Mouse (Mus musculus) right cerebral cortex, adult 18-20 months (tissue): ENCODE results near the gene Rnf113a2.

ENCODE experiments used
- DNase-seq: peaks from one replicate; pipeline ENCODE4 v3.0.0; 2022; ENCODE audit warnings: mixed read lengths

Rnf113a2 gene

DNA sequence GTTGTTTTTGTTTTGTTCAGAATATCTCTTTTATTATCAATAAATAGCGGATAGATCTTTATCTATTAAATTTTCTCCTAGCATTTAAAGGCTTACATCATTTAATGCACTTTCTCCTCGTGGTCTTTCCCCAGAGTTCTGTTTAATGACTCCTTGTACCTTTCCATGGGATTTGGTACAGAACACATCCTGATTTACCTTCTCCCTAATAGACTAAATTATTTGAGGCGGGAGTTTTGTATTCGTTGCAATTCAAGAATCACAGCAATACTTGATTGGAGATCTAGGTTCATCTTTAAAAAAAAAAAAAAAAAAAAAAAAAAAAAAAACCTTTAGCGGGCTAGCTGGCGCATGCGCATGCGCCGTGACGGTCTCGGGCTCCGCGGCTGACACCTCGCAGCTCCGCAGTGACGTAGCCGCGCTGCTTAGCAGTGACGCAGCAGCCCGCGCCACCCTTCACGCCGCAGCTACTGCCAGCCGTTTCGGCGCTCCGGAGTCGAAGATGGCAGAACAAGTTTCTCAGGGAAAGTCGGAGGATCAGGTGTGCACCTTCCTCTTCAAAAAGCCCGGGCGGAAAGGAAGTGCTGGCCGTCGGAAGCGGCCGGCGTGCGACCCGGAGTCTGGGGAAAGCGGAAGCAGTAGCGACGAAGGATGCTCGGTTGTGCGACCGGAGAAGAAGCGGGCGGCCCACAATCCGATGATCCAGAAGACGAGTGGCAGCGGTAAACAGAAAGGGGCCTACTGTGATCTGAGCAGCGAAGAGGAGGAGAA, at the start of gene Rnf113a2:
Gene Rnf113a2 (plus strand): TSS at position 363 of the 771 bp plus-strand sequence.
- DNase-seq, result peak; percentile 89

GRCm38 (mm10) chr12:84371647-84372046, 45.3 kb upstream of the Rnf113a2 start:
- DNase-seq, result no peak

- DNase-seq, result no peak
Observed at GRCm38 (mm10) chr12:84373831-84374481, 43.0 kb upstream of the Rnf113a2 start.

- no peak for DNase-seq
Observed at GRCm38 (mm10) chr12:84382369-84382768, 34.6 kb upstream of the Rnf113a2 start.

GRCm38 (mm10) chr12:84384644-84385081, 32.3 kb upstream of the Rnf113a2 start:
- DNase-seq, result no peak

DNA sequence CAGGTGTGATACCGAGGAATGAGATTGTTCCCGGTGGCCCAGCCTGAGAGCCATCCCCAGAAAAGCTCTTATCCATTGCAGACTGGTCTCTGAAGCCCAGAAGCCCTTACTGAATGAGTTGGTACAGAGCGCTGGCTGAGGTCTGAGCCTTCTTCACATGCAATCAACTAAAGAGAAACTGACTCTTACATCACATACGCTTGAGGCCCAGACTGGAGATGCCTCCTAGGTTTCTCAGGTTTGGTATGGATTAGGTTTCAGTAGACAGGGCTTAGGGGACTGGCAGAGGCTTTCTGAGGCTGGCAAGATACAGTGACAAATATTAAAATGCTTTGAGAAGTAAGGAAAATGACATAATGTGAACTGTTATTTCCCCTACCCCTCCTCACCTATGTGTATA, 31.6 kb upstream of the Rnf113a2 start:
- no peak for DNase-seq

GRCm38 (mm10) chr12:84388097-84388496, 28.9 kb upstream of the Rnf113a2 start:
- no peak for DNase-seq

DNA sequence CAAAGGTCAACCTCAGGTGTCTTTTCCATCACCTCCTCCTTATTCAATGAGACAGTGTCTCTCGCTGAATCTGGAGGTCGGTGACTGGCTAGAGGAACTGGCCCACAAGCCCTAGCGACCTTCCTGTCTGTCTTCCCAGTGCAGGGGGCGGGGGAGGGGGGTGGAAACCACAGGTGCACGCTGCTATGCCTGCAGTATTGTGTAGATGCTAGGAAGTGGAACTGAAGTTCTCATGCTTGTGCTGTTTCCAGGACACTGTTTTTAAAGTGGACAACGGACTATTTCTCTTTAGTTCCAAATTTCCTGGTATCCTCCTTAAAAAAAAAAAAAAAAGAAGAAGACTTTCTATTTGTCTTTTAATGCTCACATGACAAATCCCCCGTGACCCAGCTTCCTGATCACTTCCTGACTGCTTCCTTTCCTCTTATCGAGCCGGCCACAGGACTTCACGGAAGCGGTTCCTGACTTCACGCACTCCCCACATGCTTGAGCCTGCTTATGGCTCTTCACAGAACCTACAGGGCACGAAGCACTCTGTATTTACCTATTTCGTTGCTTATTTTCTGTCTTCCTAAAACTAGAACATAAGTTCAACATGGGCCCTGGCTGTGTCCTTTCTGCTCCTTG, 28.1 kb upstream of the Rnf113a2 start:
- DNase-seq, result no peak

DNA sequence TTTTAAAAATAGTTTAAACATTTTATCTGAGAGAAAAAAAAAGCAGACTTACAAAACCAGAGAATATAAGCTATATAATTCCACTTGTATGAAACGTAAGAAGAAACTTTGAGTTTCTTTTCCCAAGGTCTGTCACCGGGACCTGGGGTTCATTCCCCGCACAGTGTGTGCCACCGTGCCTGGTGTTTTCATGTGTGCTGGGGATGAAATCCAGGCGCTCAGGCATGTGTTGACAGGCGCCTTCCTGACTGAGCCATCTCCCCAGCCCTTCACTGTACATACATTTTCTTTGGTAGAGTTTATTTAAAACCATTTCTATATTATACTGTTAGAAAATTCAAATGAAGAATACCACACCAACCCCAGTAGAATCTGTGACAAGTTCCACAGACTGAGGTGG, 26.7 kb upstream of the Rnf113a2 start:
- DNase-seq, result no peak

DNA sequence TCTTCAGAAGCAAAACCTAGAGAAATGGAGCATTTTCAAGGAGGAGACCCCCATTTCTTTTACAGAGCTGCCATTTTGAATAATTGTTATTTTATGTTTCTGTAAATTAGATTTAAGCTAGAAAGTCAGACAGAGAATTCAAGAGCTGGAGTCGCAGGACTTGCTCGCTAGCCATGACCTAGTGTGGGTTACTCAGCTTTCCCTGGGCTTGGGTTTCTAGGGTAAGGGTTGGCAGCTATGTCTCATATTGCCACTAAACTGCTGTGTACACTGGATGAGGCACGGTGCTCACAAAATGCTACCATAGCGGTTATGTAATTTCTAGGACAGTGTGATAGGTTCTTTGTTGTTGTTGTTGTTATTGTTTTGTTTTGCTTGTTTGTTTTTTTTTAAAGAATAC, 24.3 kb upstream of the Rnf113a2 start:
- no peak for DNase-seq

GRCm38 (mm10) chr12:84393847-84394246, 23.1 kb upstream of the Rnf113a2 start:
- no peak for DNase-seq

- DNase-seq, result no peak
Observed at GRCm38 (mm10) chr12:84396947-84397679, 19.9 kb upstream of the Rnf113a2 start.

- no peak for DNase-seq
Observed at GRCm38 (mm10) chr12:84397685-84398084, 19.3 kb upstream of the Rnf113a2 start.

DNA sequence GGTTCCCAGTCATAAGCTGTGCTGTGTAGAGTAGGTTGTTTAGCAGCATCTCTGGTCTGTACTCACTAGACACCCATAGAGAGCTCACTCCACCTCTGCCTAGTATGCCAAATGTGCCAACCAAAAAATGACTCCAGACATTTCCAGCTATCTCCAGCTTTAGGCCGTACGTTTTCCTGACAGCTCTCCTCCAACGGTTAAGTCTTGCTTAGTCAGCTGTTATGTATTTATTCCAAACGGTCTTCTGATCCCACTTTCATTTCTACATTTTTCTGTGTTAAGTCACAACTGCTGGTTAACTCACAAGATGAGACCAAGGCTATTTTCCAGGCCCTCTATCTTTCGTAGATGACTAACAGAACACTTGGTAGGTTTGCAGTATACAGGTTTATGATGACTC, 18.4 kb upstream of the Rnf113a2 start:
- DNase-seq, result no peak

DNA sequence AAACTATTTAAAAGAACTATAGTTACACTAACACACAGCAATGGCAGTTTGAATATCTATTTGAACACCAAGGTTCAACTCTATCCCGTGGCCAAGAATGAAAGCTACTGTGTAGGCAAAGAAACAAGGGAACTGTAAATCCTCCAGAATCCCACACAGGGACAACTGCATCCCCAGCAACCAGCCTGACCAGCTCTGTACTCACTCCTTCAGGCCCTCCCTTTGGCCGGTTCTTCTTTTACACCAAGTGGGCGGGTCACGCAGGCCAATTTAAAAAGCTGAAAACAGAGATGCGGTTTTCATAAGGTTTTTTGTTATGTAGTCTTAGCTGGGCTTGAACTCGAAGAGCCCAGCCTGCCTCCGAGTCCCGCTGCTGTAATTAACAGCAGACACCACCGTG, 17.9 kb upstream of the Rnf113a2 start:
- no peak for DNase-seq

GRCm38 (mm10) chr12:84399663-84400062, 17.3 kb upstream of the Rnf113a2 start:
- no peak for DNase-seq

DNA sequence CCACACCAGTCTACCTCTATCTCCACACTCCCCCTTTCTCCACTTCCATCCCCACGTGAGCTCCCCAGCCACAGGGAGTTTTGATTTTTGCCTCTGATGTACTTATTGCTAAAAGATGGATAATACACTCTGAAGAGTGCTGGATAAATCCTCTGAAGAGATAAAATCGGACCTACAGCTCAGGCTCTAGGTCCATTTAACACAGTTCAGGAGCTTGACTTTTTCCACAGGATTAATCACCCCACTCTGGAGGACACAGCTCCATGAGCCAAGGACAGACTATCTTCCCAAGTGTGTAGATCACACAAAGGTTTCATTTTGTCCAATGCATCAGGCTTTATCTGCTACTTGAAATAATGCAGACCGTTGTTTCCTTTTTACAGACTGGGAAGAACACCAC, 16.9 kb upstream of the Rnf113a2 start:
- DNase-seq, result no peak

- DNase-seq, result no peak
Observed at GRCm38 (mm10) chr12:84400653-84401052, 16.3 kb upstream of the Rnf113a2 start.

DNA sequence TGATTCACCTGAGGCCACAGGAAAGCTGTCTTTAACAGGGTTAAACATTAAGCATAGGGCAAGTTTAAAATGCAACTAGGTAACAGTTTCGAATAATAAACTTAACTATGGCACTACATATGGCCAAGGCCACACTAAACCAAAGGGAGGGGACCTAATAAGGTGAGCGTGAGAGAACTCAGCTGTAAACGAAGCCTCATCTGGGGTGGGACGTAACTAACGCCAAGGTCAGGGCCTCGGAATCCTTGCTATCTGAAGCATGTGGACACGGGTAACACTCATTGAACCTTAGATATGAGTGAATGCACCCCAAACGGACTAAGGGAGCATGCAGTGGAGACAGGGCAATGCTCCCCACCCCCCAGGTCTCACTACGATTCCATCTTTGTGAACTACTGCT, 14.1 kb upstream of the Rnf113a2 start:
- no peak for DNase-seq

GRCm38 (mm10) chr12:84404541-84404940, 12.5 kb upstream of the Rnf113a2 start:
- no peak for DNase-seq

- DNase-seq, result no peak
Observed at GRCm38 (mm10) chr12:84407259-84407658, 9.7 kb upstream of the Rnf113a2 start.

GRCm38 (mm10) chr12:84407874-84408818, 8.8 kb upstream of the Rnf113a2 start:
- peak; percentile 18 for DNase-seq
